Mouse (Mus musculus) G1E (cell line): ENCODE results near the gene Sh3kbp1.

Source experiments
- CTCF ChIP-seq: IDR thresholded peaks from 2 replicates; pipeline ENCODE4 v1.5.1; 2012; ENCODE audit warnings: low read depth, low read length, inconsistent platforms, mixed read lengths
- POLR2AphosphoS5 ChIP-seq: IDR thresholded peaks from 2 replicates; pipeline ENCODE4 v1.6.1; 2012; ENCODE audit warnings: low read depth, low read length, inconsistent platforms; ENCODE audit not compliant: insufficient replicate concordance

DNA sequence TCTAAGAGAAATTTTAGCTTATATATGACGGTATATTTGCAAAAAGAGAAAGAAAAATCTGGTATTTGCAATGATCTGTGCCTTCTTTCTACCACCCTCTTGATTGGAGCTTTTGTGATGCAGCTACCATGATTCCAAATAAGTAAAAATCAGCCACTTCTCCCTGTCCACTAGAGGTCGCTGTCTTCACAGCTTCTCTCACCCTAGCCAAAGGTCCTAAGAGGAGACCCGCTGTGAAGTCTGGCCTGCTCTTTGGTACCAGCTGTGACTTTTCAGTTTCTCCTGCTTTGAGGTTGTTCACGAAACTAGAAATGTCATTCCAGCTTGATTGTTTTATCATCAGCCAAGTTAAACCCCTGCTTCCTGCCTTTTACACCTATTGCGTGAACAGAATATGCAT is 346.7 kb downstream of the Sh3kbp1 start:
- TF ChIP-seq POLR2AphosphoS5 (no peak), CTCF (0 out of 2 replicates have a peak, but pooled peaks have one; percentile 4)
